9 mouse cellular contexts compared by ENCODE assay signal in genomic region chr3:20661883-20662282, GRCm38 (mm10).
DNase-seq lines count a peak whose midpoint lies in the region; ATAC-seq and TF ChIP-seq lines count a peak whose summit lies in the region.
"Had no signal": no experiment of that assay in that cellular context is flagged by ENCODE, and none has a peak within 500 bp of the region (broad histone marks: within the 10 kb centered on the region; RNA-seq: fewer than 3 reads in every experiment).

No protein-coding gene starts in this region.

- no peaks in the 10 kb centered on the region for H3K9me3 ChIP-seq in intestine, embryonic 14.5 days (ENCODE audit: control insufficient read depth, low read length)
- H3K9me3 ChIP-seq in intestine, postnatal 0 days (ENCODE audit: control insufficient read depth) = no peaks in the 10 kb centered on the region
- H3K9me3 ChIP-seq in midbrain, embryonic 14.5 days (ENCODE audit: control insufficient read depth, low read length) = no peaks in the 10 kb centered on the region
- H3K9me3 ChIP-seq in lung, postnatal 0 days (ENCODE audit: low read length) = no peaks in the 10 kb centered on the region
- H3K9me3 ChIP-seq: lung, embryonic 15.5 days had no signal

- H3K27ac ChIP-seq in intestine, embryonic 14.5 days (ENCODE audit: low read depth) = no peak overlapping the region
- no peak overlapping the region for H3K27ac ChIP-seq in intestine, postnatal 0 days (ENCODE audit: low read depth, low read length)
- H3K27ac ChIP-seq in midbrain, embryonic 14.5 days (replicated peaks; ENCODE audit: low read depth, low read length) = no peak overlapping the region
- H3K27ac ChIP-seq in lung, postnatal 0 days (ENCODE audit: low read length) = no peak overlapping the region
- H3K27ac ChIP-seq in kidney, adult 2 months (ENCODE audit: insufficient read depth, low read depth, low read length) = no peak overlapping the region
- H3K27ac ChIP-seq: lung, embryonic 15.5 days had no signal

- WGBS in intestine, embryonic 14.5 days = 20% methylated on average over 1 of the region's 1 CpGs
- 39% methylated on average over 1 of the region's 1 CpGs for WGBS in intestine, postnatal 0 days
- 43% methylated on average over 1 of the region's 1 CpGs for WGBS in midbrain, embryonic 14.5 days
- 44% methylated on average over 1 of the region's 1 CpGs for WGBS in lung, postnatal 0 days
- 59% methylated on average over 1 of the region's 1 CpGs for WGBS in kidney, adult 2 months

- no peak overlapping the region for H3K9ac ChIP-seq in intestine, embryonic 14.5 days (ENCODE audit: low read length)
- H3K9ac ChIP-seq in intestine, postnatal 0 days (ENCODE audit: low read depth, low read length) = no peak overlapping the region
- H3K9ac ChIP-seq in midbrain, embryonic 14.5 days (replicated peaks; ENCODE audit: low read length) = no peak overlapping the region
- H3K9ac ChIP-seq in lung, postnatal 0 days (replicated peaks; ENCODE audit: low read depth) = no peak overlapping the region
- H3K9ac ChIP-seq: lung, embryonic 15.5 days had no signal

- no peaks in the 10 kb centered on the region for H3K27me3 ChIP-seq in intestine, embryonic 14.5 days (replicated peaks; ENCODE audit: control insufficient read depth, insufficient read depth, low read length)
- H3K27me3 ChIP-seq in intestine, postnatal 0 days (replicated peaks; ENCODE audit: control insufficient read depth, insufficient read depth, low read length) = no peaks in the 10 kb centered on the region
- no peaks in the 10 kb centered on the region for H3K27me3 ChIP-seq in midbrain, embryonic 14.5 days (ENCODE audit: control insufficient read depth, insufficient read depth, low read length)
- no peaks in the 10 kb centered on the region for H3K27me3 ChIP-seq in lung, postnatal 0 days (replicated peaks; ENCODE audit: insufficient read depth, low read length)
- no peaks in the 10 kb centered on the region for H3K27me3 ChIP-seq in kidney, adult 2 months (replicated peaks; ENCODE audit: control insufficient read depth, insufficient read depth, low read length)
- H3K27me3 ChIP-seq: lung, embryonic 15.5 days had no signal

- no peak for TF ChIP-seq POLR2A in kidney, adult 2 months (IDR thresholded peaks at IDR 0.05; ENCODE audit: low read depth, low read length)

- ATAC-seq in intestine, embryonic 14.5 days (replicated peaks; ENCODE audit: low FRiP score, low TSS enrichment, low read depth) = 0 out of 2 replicates have a peak, but pooled peaks have one; percentile 43
- no peak for ATAC-seq in intestine, postnatal 0 days
- ATAC-seq in midbrain, embryonic 14.5 days (ENCODE audit: low FRiP score, low TSS enrichment) = peak; percentile 40
- ATAC-seq in lung, postnatal 0 days = no peak
- ATAC-seq in erythroid progenitor cell, adult 5-6 weeks (replicated peaks; ENCODE audit: low FRiP score, poor library complexity, severe bottlenecking) = no peak

- no peak for TF ChIP-seq EP300 in lung, postnatal 0 days (IDR thresholded peaks at IDR 0.05)

- DNase-seq in intestine, embryonic 14.5 days (ENCODE audit: low spot score) = peak; percentile 53
- peak; percentile 80 to 86 for DNase-seq in cerebellum, postnatal 25 days
- peak; percentile 23 to 69 for DNase-seq in heart, postnatal 14 days
- DNase-seq in midbrain, embryonic 14.5 days = peak; percentile 49
- no peak for DNase-seq in lung, postnatal 0 days (ENCODE audit: low spot score)
- DNase-seq in kidney, adult 2 months = no peak

- intact Hi-C loops in heart, postnatal 14 days (cut with DNase I) = no loop called here

- no peak for TF ChIP-seq CTCF in intestine, postnatal 0 days (IDR thresholded peaks at IDR 0.05; ENCODE audit: low read depth)
- no peak for TF ChIP-seq CTCF in lung, postnatal 0 days (IDR thresholded peaks at IDR 0.05)
- TF ChIP-seq CTCF in kidney, adult 2 months (conservative IDR thresholded peaks at IDR 0.05; ENCODE audit: insufficient read depth, insufficient read length, low read depth, low read length) = no peak

- no peaks in the 10 kb centered on the region for H3K4me1 ChIP-seq in intestine, embryonic 14.5 days (replicated peaks; ENCODE audit: control insufficient read depth, insufficient read depth, low read length)
- no peaks in the 10 kb centered on the region for H3K4me1 ChIP-seq in intestine, postnatal 0 days (replicated peaks; ENCODE audit: control insufficient read depth, insufficient read depth, low read length)
- H3K4me1 ChIP-seq in midbrain, embryonic 14.5 days (ENCODE audit: control insufficient read depth, insufficient read depth, low read length) = peaks cover 7% of the 10 kb centered on the region
- no peaks in the 10 kb centered on the region for H3K4me1 ChIP-seq in lung, postnatal 0 days (ENCODE audit: insufficient read depth, low read depth, low read length)
- no peaks in the 10 kb centered on the region for H3K4me1 ChIP-seq in kidney, adult 2 months (ENCODE audit: control insufficient read depth, insufficient read depth, low read length)
- H3K4me1 ChIP-seq: lung, embryonic 15.5 days had no signal

- H3K4me3 ChIP-seq in intestine, embryonic 14.5 days (ENCODE audit: low read depth, low read length) = no peak overlapping the region
- H3K4me3 ChIP-seq in intestine, postnatal 0 days (ENCODE audit: low read depth, low read length) = no peak overlapping the region
- no peak overlapping the region for H3K4me3 ChIP-seq in midbrain, embryonic 14.5 days (replicated peaks; ENCODE audit: low read depth, low read length)
- no peak overlapping the region for H3K4me3 ChIP-seq in lung, postnatal 0 days (ENCODE audit: low read depth, low read length)
- H3K4me3 ChIP-seq in kidney, adult 2 months (ENCODE audit: insufficient read depth, low read depth, low read length) = no peak overlapping the region
- H3K4me3 ChIP-seq: lung, embryonic 15.5 days had no signal

- no peak overlapping the region for H3K4me2 ChIP-seq in intestine, embryonic 14.5 days (ENCODE audit: low read length)
- no peak overlapping the region for H3K4me2 ChIP-seq in intestine, postnatal 0 days (replicated peaks; ENCODE audit: low read depth)
- H3K4me2 ChIP-seq in midbrain, embryonic 14.5 days (ENCODE audit: low read length) = no peak overlapping the region
- no peak overlapping the region for H3K4me2 ChIP-seq in lung, postnatal 0 days (replicated peaks; ENCODE audit: low read depth, low read length)
- H3K4me2 ChIP-seq: lung, embryonic 15.5 days had no signal

- no peaks in the 10 kb centered on the region for H3K36me3 ChIP-seq in intestine, embryonic 14.5 days (ENCODE audit: control insufficient read depth, insufficient read depth, low read length)
- no peaks in the 10 kb centered on the region for H3K36me3 ChIP-seq in intestine, postnatal 0 days (ENCODE audit: control insufficient read depth, insufficient read depth)
- no peaks in the 10 kb centered on the region for H3K36me3 ChIP-seq in midbrain, embryonic 14.5 days (ENCODE audit: control insufficient read depth, insufficient read depth, low read length)
- no peaks in the 10 kb centered on the region for H3K36me3 ChIP-seq in lung, postnatal 0 days (ENCODE audit: insufficient read depth, low read length)
- H3K36me3 ChIP-seq in kidney, adult 2 months (ENCODE audit: control insufficient read depth, insufficient read depth, low read length) = no peaks in the 10 kb centered on the region
- H3K36me3 ChIP-seq: lung, embryonic 15.5 days had no signal

Comparison
In these comparisons a context has a peak if more than half of its experiments do, and no peak if none do; other contexts are left out.
1. ATAC-seq: peak in intestine, embryonic 14.5 days (single experiment) and midbrain, embryonic 14.5 days (single experiment); none in intestine, postnatal 0 days (single experiment), lung, postnatal 0 days (single experiment) and erythroid progenitor cell, adult 5-6 weeks (single experiment).
2. DNase-seq: peak in intestine, embryonic 14.5 days (single experiment), cerebellum, postnatal 25 days (2 of 2), heart, postnatal 14 days (2 of 2) and midbrain, embryonic 14.5 days (single experiment); none in lung, postnatal 0 days (single experiment) and kidney, adult 2 months (single experiment).